Mouse (Mus musculus) mouse trophoblast stem cell (cell line): ENCODE measurements around the gene Speer4b.
"Not testable (repeated sequence)": the region's sequence is repeated elsewhere in the genome, so short reads cannot be mapped to it uniquely, and the experiment has no call there.

ENCODE experiments used
- in situ Hi-C, 2 experiments: fragments of 300-500 bp; cut with MseI, MboI; formaldehyde crosslinking; loops; 2 replicates in 1 of 2; 3 replicates in 1 of 2; pipeline ENCODE4 v1.15.1; 2025

The Speer4b gene

GRCm38 (mm10) chr5:27501338-27501737, at the start of gene Speer4b:
TSS of gene Speer4b (minus strand) at chr5:27501438.
- in situ Hi-C loops = not testable (repeated sequence)

- in situ Hi-C loops = no loop called here
Observed at GRCm38 (mm10) chr5:27549291-27549690, 48.1 kb upstream of the Speer4b start.

GRCm38 (mm10) chr5:27544816-27545270, 43.6 kb upstream of the Speer4b start:
- in situ Hi-C loops = no loop called here

- in situ Hi-C loops = no loop called here
Observed at GRCm38 (mm10) chr5:27526906-27527305, 25.7 kb upstream of the Speer4b start.

- in situ Hi-C loops = no loop called here
Observed at GRCm38 (mm10) chr5:27518716-27519115, 17.5 kb upstream of the Speer4b start.

GRCm38 (mm10) chr5:27490942-27491341, 10.3 kb downstream of the Speer4b start:
- in situ Hi-C loops = no loop called here

- in situ Hi-C loops = no loop called here
Observed at GRCm38 (mm10) chr5:27486138-27486537, 15.1 kb downstream of the Speer4b start.

GRCm38 (mm10) chr5:27481706-27482105, 19.5 kb downstream of the Speer4b start:
- in situ Hi-C loops = no loop called here

- in situ Hi-C loops = no loop called here
Observed at GRCm38 (mm10) chr5:27474964-27475465, 26.2 kb downstream of the Speer4b start.

GRCm38 (mm10) chr5:27457686-27458085, 43.6 kb downstream of the Speer4b start:
- in situ Hi-C loops = no loop called here

- in situ Hi-C loops = no loop called here
Observed at GRCm38 (mm10) chr5:27456981-27457380, 44.3 kb downstream of the Speer4b start.

GRCm38 (mm10) chr5:27454386-27454785, 46.9 kb downstream of the Speer4b start:
- in situ Hi-C loops = no loop called here

GRCm38 (mm10) chr5:27453201-27453845, 47.9 kb downstream of the Speer4b start:
- in situ Hi-C loops = no loop called here
